ENCODE assay signal across 8 mouse cellular contexts in the genomic region with DNA sequence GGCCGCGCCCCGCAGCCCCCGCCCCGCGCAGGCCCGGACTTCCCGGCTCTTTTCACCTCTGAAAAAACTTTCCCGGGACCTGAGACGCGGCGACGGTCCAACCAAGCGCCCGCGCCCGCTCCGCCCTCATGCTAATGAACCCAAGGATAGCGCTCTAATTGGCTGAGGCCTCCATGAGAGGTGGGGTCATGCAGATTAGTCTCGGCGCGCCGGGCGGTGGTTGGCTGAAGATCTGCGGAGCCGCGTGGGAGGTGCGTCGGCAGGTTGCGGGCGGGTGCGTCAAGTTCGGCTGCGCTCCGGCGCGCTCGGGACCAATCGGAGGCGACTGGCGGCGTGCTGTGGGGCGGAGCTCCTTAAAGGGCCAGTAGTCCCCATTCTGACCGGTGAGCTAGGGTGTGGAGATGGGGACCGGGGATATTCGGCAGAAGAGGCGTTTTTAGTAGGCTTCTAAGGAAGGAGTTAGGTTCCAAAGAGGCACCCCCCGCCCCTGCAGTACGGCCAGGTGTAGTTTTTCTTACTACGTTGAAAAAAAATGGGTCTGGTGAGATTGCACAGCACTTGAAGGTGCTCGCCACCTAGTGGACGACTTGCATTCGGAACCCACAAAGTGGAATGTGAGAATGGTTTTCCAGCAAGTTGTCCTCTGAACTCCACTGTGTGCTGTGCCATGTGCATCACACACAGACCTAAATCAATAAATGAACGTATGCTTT. TPM values are rescaled to one million over a fixed set of nuclear protein-coding genes. Genes with fewer than 3 reads are reported as not detected.
A peak's percentile ranks its signal among the peaks of the same experiment; 100 is the strongest.
DNase-seq lines count a peak whose midpoint lies in the region; ATAC-seq and TF ChIP-seq lines count a peak whose summit lies in the region.

A gene (minus strand): TSS at position 130 of the 713 bp plus-strand sequence.

- no peaks in the 10 kb centered on the region for H3K9me3 ChIP-seq in ES-E14 (ENCODE audit: control insufficient read depth, insufficient read depth, low read depth, low read length)
- H3K9me3 ChIP-seq in forebrain, embryonic 15.5 days: no peaks in the 10 kb centered on the region

- DNase-seq in ES-E14 (ENCODE audit: low read depth, low spot score): peak; percentile 97
- peak; percentile 99 for DNase-seq in cerebellum, adult 11-12 months
- peak; percentile 99 for DNase-seq in heart, postnatal 25 days (ENCODE audit: low spot score)
- DNase-seq in layer of hippocampus, adult 18-20 months (ENCODE audit: low spot score in 2 of 2): peak; percentile 100
- DNase-seq in lung, adult 2 months: peak; percentile 98
- DNase-seq in thymus, adult 18-20 months: peak; percentile 99 to 100

- H3K27me3 ChIP-seq in forebrain, embryonic 15.5 days: peaks cover 6% of the 10 kb centered on the region; the same call in 1 of the 2 replicates

- H3K4me3 ChIP-seq in ES-E14 (ENCODE audit: insufficient read depth in 1 of 2, low read depth in 1 of 2, low read length in 2 of 2, poor library complexity in 1 of 2, severe bottlenecking in 1 of 2): peak within 1 kb of the TSS; percentile 75 to 87
- peak within 1 kb of the TSS; percentile 74 for H3K4me3 ChIP-seq in forebrain, embryonic 15.5 days
- peak within 1 kb of the TSS; percentile 86 for H3K4me3 ChIP-seq in lung, adult 2 months (replicated peaks; ENCODE audit: extremely low read depth, low read depth, low read length)

- H3K4me2 ChIP-seq in forebrain, embryonic 15.5 days (replicated peaks): peak within 1 kb of the TSS; percentile 85

- peak; percentile 46; the same call in 1 of the 2 replicates for TF ChIP-seq POLR2A in lung, adult 2 months (IDR thresholded peaks at IDR 0.05; ENCODE audit: borderline replicate concordance, extremely low read depth, low read depth, low read length)

- TF ChIP-seq CTCF in lung, adult 2 months (IDR thresholded peaks at IDR 0.05; ENCODE audit: insufficient read depth, low read length): peak; percentile 79

- H3K27ac ChIP-seq in ES-E14 (ENCODE audit: insufficient read depth, low read depth, low read length, poor library complexity, severe bottlenecking): peak within 1 kb of the TSS; percentile 69; the same call in 1 of the 2 replicates
- peak within 1 kb of the TSS; percentile 69 for H3K27ac ChIP-seq in forebrain, embryonic 15.5 days (replicated peaks)

- H3K9ac ChIP-seq in ES-E14 (ENCODE audit: insufficient read depth, low read depth, low read length, poor library complexity, severe bottlenecking): peak within 1 kb of the TSS; percentile 76
- H3K9ac ChIP-seq in forebrain, embryonic 15.5 days (replicated peaks): peak within 1 kb of the TSS; percentile 63

- H3K4me1 ChIP-seq in ES-E14 (ENCODE audit: control insufficient read depth in 2 of 2, insufficient read depth in 2 of 2, low read length in 2 of 2, poor library complexity in 1 of 2): peaks cover 11 to 20% of the 10 kb centered on the region in 2 experiments; a peak in 3 of 4 replicates
- peaks cover 21% of the 10 kb centered on the region for H3K4me1 ChIP-seq in forebrain, embryonic 15.5 days
- H3K4me1 ChIP-seq in lung, adult 2 months (ENCODE audit: control insufficient read depth, insufficient read depth, low read length): peaks cover 11% of the 10 kb centered on the region

- in situ Hi-C loops in ES-E14 (cut with MboI; ENCODE audit: low sequenced_read_pairs in 2 of 2, unreplicated experiment in 2 of 2): no loop called here

- peak; percentile 97 for ATAC-seq in forebrain, embryonic 15.5 days (replicated peaks)
- ATAC-seq in neutrophil, adult 5-6 weeks (ENCODE audit: extremely low read depth, insufficient number of reproducible peaks, low FRiP score, poor library complexity, severe bottlenecking): peak; percentile 94

- intact Hi-C loops in heart, postnatal 25 days (cut with DNase I): no loop called here

- WGBS in forebrain, embryonic 15.5 days: under 1% methylated on average over 54 of the region's 54 CpGs
- under 1% methylated on average over 54 of the region's 54 CpGs for WGBS in lung, adult 2 months

- H3K36me3 ChIP-seq in ES-E14 (ENCODE audit: control insufficient read depth, insufficient read depth, low read length, poor library complexity, severe bottlenecking): no peaks in the 10 kb centered on the region
- no peaks in the 10 kb centered on the region for H3K36me3 ChIP-seq in forebrain, embryonic 15.5 days

TF ChIP-seq in ES-E14, 5 proteins besides CTCF, POLR2A, EP300 and RAD21:
- TF ChIP-seq ZNF384 (IDR thresholded peaks at IDR 0.05; ENCODE audit: low read depth, low read length) (peak; percentile 87), CHD2 (IDR thresholded peaks at IDR 0.05; ENCODE audit: low read depth, low read length) (0 out of 2 replicates have a peak, but pooled peaks have one; percentile 15), HCFC1 (IDR thresholded peaks at IDR 0.05; ENCODE audit: borderline replicate concordance, insufficient read depth, low read length) (no peak), MAFK (IDR thresholded peaks at IDR 0.05; ENCODE audit: insufficient read depth, low read depth, low read length) (no peak), ZC3H11A (IDR thresholded peaks at IDR 0.05; ENCODE audit: borderline replicate concordance, low read depth, low read length) (no peak)
TF ChIP-seq in ES-E14: peak in this region for 2.

RNA-seq across cellular contexts. Expression of the gene that starts here (rescaled TPM):
- 43.5 and 55.9 TPM in 2 replicates for total RNA-seq in ES-E14 (2012; rRNA removed)
- polyA plus RNA-seq in forebrain, embryonic 15.5 days (2015; fragmentation: Nextera tagmentation; extraction: Ambion mirVana): 41.4 and 43.3 TPM in 2 replicates
- total RNA-seq in heart, postnatal 25 days (2021): 10 to 100 TPM; 68.7 to 70.2 TPM
- total RNA-seq in layer of hippocampus, adult 18-20 months (2021): 10 to 100 TPM; 32.4 to 37.0 TPM
- 106 and 134 TPM in 2 replicates for polyA plus RNA-seq in lung, adult 2 months (2012; rRNA removed)
- total RNA-seq in neutrophil, adult 5-6 weeks (2017): 30.3 and 36.5 TPM in 2 replicates

Comparison
In these comparisons a context has a peak if more than half of its experiments do, and no peak if none do; other contexts are left out.
1. Peak in every context shown above with its lines: DNase-seq, ATAC-seq, H3K4me3 ChIP-seq and H3K27ac ChIP-seq.